Mouse (Mus musculus) intestine, embryonic 14.5 days (tissue): Measurements from ENCODE around the gene Ifit3. TPM values are rescaled to one million over a fixed set of nuclear protein-coding genes. Genes with fewer than 3 reads are reported as not detected.
"Not testable (repeated sequence)": the region's sequence is repeated elsewhere in the genome, so short reads cannot be mapped to it uniquely, and the experiment has no call there.

Experiments
- ATAC-seq: fragments of 200-750 bp; cut with Nextera tagmentation; replicated peaks from 2 replicates; pipeline ENCODE4 v1.8.0; 2017; ENCODE audit warnings: low read depth, moderate number of reproducible peaks, moderate TSS enrichment, moderate library complexity; ENCODE audit not compliant: low FRiP score, low TSS enrichment
- DNase-seq: peaks from one replicate; pipeline ENCODE4 v3.0.0-alpha.2; 2018; ENCODE audit warnings: low spot score
- H3K27ac ChIP-seq: fragments of 300-500 bp; sonication (generic); 2 replicates; pipeline ENCODE4 v1.5.1; 2014; ENCODE audit warnings: low read depth, mild to moderate bottlenecking, control low read depth
- H3K27me3 ChIP-seq: fragments of 300-500 bp; sonication (generic); replicated peaks from 2 replicates; pipeline ENCODE4 v1.6.1; 2014; ENCODE audit warnings: low read length, control low read depth; ENCODE audit not compliant: control insufficient read depth, insufficient read depth
- H3K36me3 ChIP-seq: fragments of 300-500 bp; sonication (generic); 2 replicates; pipeline ENCODE4 v1.6.1; 2014; ENCODE audit warnings: low read length, control low read depth; ENCODE audit not compliant: control insufficient read depth, insufficient read depth
- H3K4me1 ChIP-seq: fragments of 300-500 bp; sonication (generic); replicated peaks from 2 replicates; pipeline ENCODE4 v1.6.1; 2014; ENCODE audit warnings: low read length, control low read depth, mixed read lengths; ENCODE audit not compliant: control insufficient read depth, insufficient read depth
- H3K4me2 ChIP-seq: fragments of 300-500 bp; sonication (generic); 2 replicates; pipeline ENCODE4 v1.6.1; 2014; ENCODE audit warnings: low read length
- H3K4me3 ChIP-seq: fragments of 300-500 bp; sonication (generic); 2 replicates; pipeline ENCODE4 v1.5.1; 2014; ENCODE audit warnings: low read depth, low read length, control low read depth, mixed read lengths
- H3K9ac ChIP-seq: fragments of 300-500 bp; sonication (generic); 2 replicates; pipeline ENCODE4 v1.6.1; 2014; ENCODE audit warnings: mild to moderate bottlenecking, low read length
- H3K9me3 ChIP-seq: fragments of 300-500 bp; sonication (generic); 2 replicates; pipeline ENCODE4 v1.6.1; 2016; ENCODE audit warnings: low read length, control low read depth; ENCODE audit not compliant: control insufficient read depth
- WGBS: fragments of 180-500 bp; shearing (Covaris S2); extraction: QIAGEN DNeasy Blood & Tissue Kit; methylation state at CpG from one replicate; pipeline ENCODE4 v1.1.7; 2014; 5-methylcytosine and 5-hydroxymethylcytosine counted together
- polyA plus RNA-seq: library from polyadenylated mRNA; unstranded; fragments of >200 nt; fragmentation: Nextera tagmentation; extraction: Ambion mirVana; gene quantifications from 2 replicates; pipeline ENCODE4 v1.2.1, GENCODE M21; 2014

Gene Ifit3
- 0.60 and 0.90 TPM in 2 replicates for polyA plus RNA-seq

GRCm38 (mm10) chr19:34583126-34583766 lies at the start of gene Ifit3:
Gene Ifit3, plus strand, starts transcription at chr19:34583531.
- ATAC-seq: 0 out of 2 replicates have a peak, but pooled peaks have one; percentile 50
- H3K27ac ChIP-seq, DNase-seq, H3K27me3 ChIP-seq, H3K4me1 ChIP-seq, H3K4me3 ChIP-seq, H3K9me3 ChIP-seq, H3K4me2 ChIP-seq, H3K36me3 ChIP-seq, H3K9ac ChIP-seq: not testable (repeated sequence)
- 52% methylated on average over 2 of the region's 2 CpGs for WGBS

GRCm38 (mm10) chr19:34539422-34539821 lies 43.9 kb upstream of the Ifit3 start:
- Histone ChIP-seq H3K9me3 (no peaks in the 10 kb centered on the region), H3K27me3 (no peaks in the 10 kb centered on the region), H3K27ac (no peak overlapping the region), H3K9ac (no peak overlapping the region), H3K4me2 (no peak overlapping the region), H3K36me3 (no peaks in the 10 kb centered on the region), H3K4me1 (no peaks in the 10 kb centered on the region), H3K4me3 (no peak overlapping the region)
- WGBS: 73% methylated on average over 1 of the region's 1 CpGs
- DNase-seq (no peak), ATAC-seq (no peak)

- 91% methylated on average over 4 of the region's 4 CpGs for WGBS
- no peak for DNase-seq
- H3K4me1 ChIP-seq: no peaks in the 10 kb centered on the region
- no peaks in the 10 kb centered on the region for H3K27me3 ChIP-seq
- H3K9me3 ChIP-seq: no peaks in the 10 kb centered on the region
- ATAC-seq: no peak
- H3K4me2 ChIP-seq: no peak overlapping the region
- H3K27ac ChIP-seq: no peak overlapping the region
- no peak overlapping the region for H3K4me3 ChIP-seq
- H3K36me3 ChIP-seq: no peaks in the 10 kb centered on the region
- H3K9ac ChIP-seq: no peak overlapping the region
These were observed 37.1 kb upstream of the Ifit3 start for GRCm38 (mm10) chr19:34546211-34546610.

- no peaks in the 10 kb centered on the region for H3K9me3 ChIP-seq
- peaks cover 6% of the 10 kb centered on the region for H3K4me1 ChIP-seq
- DNase-seq: peak; percentile 84
- 40% methylated on average over 7 of the region's 7 CpGs for WGBS
- H3K27ac ChIP-seq: no peak overlapping the region
- no peak overlapping the region for H3K4me3 ChIP-seq
- no peaks in the 10 kb centered on the region for H3K27me3 ChIP-seq
- ATAC-seq: no peak
- H3K9ac ChIP-seq: no peak overlapping the region
- H3K36me3 ChIP-seq: no peaks in the 10 kb centered on the region
- no peak overlapping the region for H3K4me2 ChIP-seq
These were observed 35.4 kb upstream of the Ifit3 start for GRCm38 (mm10) chr19:34547976-34548375.

- Histone ChIP-seq H3K4me2 (peak overlapping the region; percentile 60), H3K27ac (peak overlapping the region; percentile 71; the same call in 1 of the 2 replicates), H3K9me3 (no peaks in the 10 kb centered on the region; the same call in 1 of the 2 replicates), H3K4me3 (peak overlapping the region; percentile 45), H3K27me3 (no peaks in the 10 kb centered on the region), H3K36me3 (no peaks in the 10 kb centered on the region), H3K9ac (peak overlapping the region; percentile 39; the same call in 1 of the 2 replicates), H3K4me1 (peaks cover 14% of the 10 kb centered on the region)
- DNase-seq (no peak), ATAC-seq (peak; percentile 24; the same call in 1 of the 2 replicates)
- 29% methylated on average over 4 of the region's 4 CpGs for WGBS
These were observed 33.2 kb upstream of the Ifit3 start for GRCm38 (mm10) chr19:34550205-34550533.

GRCm38 (mm10) chr19:34550534-34551223 lies 32.7 kb upstream of the Ifit3 start, which contains the start of gene Ifit2:
Gene Ifit2, plus strand, starts transcription at chr19:34550694.
- peak; percentile 85 for DNase-seq
- H3K27ac ChIP-seq: peak within 1 kb of the TSS; percentile 71; the same call in 1 of the 2 replicates
- H3K36me3 ChIP-seq: no peaks in the 10 kb centered on the region
- 2% methylated on average over 22 of the region's 22 CpGs for WGBS
- H3K4me1 ChIP-seq: peaks cover 14% of the 10 kb centered on the region
- ATAC-seq: peak; percentile 91
- peak within 1 kb of the TSS; percentile 39 for H3K9ac ChIP-seq
- no peaks in the 10 kb centered on the region; the same call in 1 of the 2 replicates for H3K9me3 ChIP-seq
- H3K4me2 ChIP-seq: peak within 1 kb of the TSS; percentile 60
- no peaks in the 10 kb centered on the region for H3K27me3 ChIP-seq
- H3K4me3 ChIP-seq: peak within 1 kb of the TSS; percentile 45

GRCm38 (mm10) chr19:34551981-34552380 lies 31.4 kb upstream of the Ifit3 start:
- H3K9ac ChIP-seq: no peak overlapping the region
- peak overlapping the region; percentile 30; the same call in 1 of the 2 replicates for H3K27ac ChIP-seq
- no peak for ATAC-seq
- H3K36me3 ChIP-seq: no peaks in the 10 kb centered on the region
- H3K27me3 ChIP-seq: no peaks in the 10 kb centered on the region
- DNase-seq: no peak
- H3K4me2 ChIP-seq: peak overlapping the region; percentile 34
- no peaks in the 10 kb centered on the region; the same call in 1 of the 2 replicates for H3K9me3 ChIP-seq
- WGBS: 29% methylated on average over 5 of the region's 5 CpGs
- peaks cover 17% of the 10 kb centered on the region for H3K4me1 ChIP-seq
- H3K4me3 ChIP-seq: peak overlapping the region; percentile 12; the same call in 1 of the 2 replicates

GRCm38 (mm10) chr19:34553021-34553420 lies 30.3 kb upstream of the Ifit3 start:
- ATAC-seq (no peak), DNase-seq (no peak)
- H3K4me3 ChIP-seq: no peak overlapping the region
- H3K9me3 ChIP-seq: no peaks in the 10 kb centered on the region; the same call in 1 of the 2 replicates
- peaks cover 17% of the 10 kb centered on the region for H3K4me1 ChIP-seq
- no peaks in the 10 kb centered on the region for H3K27me3 ChIP-seq
- H3K27ac ChIP-seq: peak overlapping the region; percentile 47; the same call in 1 of the 2 replicates
- H3K36me3 ChIP-seq: no peaks in the 10 kb centered on the region
- peak overlapping the region; percentile 34 for H3K4me2 ChIP-seq
- no peak overlapping the region for H3K9ac ChIP-seq
- WGBS: 50% methylated on average over 6 of the region's 6 CpGs
